Mouse (Mus musculus) adrenal gland, postnatal 36 days (tissue): ENCODE results near the gene Fam24b. TPM values are rescaled to one million over a fixed set of nuclear protein-coding genes. Genes with fewer than 3 reads are reported as not detected.

Source experiments
- total RNA-seq, 2 experiments: library from RNA; stranded (reverse); gene quantifications; 2 replicates each; pipeline ENCODE4 v1.2.3; 2021

The Fam24b gene
- total RNA-seq, 2 experiments from 2014 or later, result not detected

Other genes with a start within 250 kb of the Fam24b start
- not detected for gene 4933402N03Rik, start 183.2 kb downstream of the Fam24b start, total RNA-seq
- not detected for gene 5430419D17Rik, start 155.1 kb downstream of the Fam24b start, total RNA-seq
- gene Cuzd1, start 7.2 kb downstream of the Fam24b start, total RNA-seq, result not detected
- gene Fam24a, start 4.3 kb upstream of the Fam24b start, total RNA-seq, result not detected
- 10 to 100 TPM; 12.0 to 16.8 TPM for gene 2310057M21Rik, start 33.2 kb upstream of the Fam24b start, total RNA-seq
- 10 to 100 TPM; 19.8 to 21.1 TPM for gene Pstk, start 41.6 kb upstream of the Fam24b start, total RNA-seq
- 10 to 100 TPM; 28.6 to 32.7 TPM for gene Ikzf5, start 81.0 kb upstream of the Fam24b start, total RNA-seq
- 100 to 1,000 TPM; 240 to 608 TPM for gene Acadsb, start 81.1 kb upstream of the Fam24b start, total RNA-seq
- gene Hmx3, start 213.4 kb upstream of the Fam24b start, total RNA-seq, result not detected
- not detected for gene Hmx2, start 219.3 kb upstream of the Fam24b start, total RNA-seq
- gene Bub3, start 230.7 kb upstream of the Fam24b start, total RNA-seq, result 10 to 100 TPM; 74.7 to 79.1 TPM